Mouse (Mus musculus): ENCODE data around the gene Opa1.

Opa1 gene

DNA sequence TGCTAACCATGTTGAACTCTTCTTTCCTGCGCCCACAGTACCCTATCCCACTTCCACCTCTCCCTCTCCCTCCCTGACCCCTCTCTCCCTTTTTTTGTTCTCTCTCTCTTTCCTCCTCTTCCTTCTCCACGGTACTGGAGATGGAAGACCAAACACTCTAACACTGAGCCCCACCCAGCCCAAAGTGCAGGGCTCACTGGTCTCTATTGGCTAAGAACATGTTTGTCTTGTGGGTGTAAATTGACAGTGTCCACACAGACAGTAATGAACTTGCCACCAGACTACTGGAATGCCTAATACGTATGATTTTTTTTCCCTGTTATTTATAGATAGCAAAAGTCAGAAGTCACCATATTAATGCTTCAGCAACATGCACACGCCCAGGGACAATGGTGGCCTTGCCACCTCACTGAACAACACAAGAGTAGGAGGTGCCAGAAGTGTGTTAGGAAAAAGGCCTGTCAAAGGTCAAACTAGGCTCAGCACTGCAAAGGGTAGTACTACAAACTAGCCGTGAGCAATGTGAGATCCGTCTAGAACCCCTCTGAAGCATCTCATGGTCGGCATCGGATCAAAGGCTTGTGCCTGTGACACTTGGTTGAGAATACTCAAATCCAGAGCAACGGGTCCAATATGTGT, 77.2 kb downstream of the Opa1 start:
- DNase-seq (ENCODE audit: low spot score) = no peak

DNA sequence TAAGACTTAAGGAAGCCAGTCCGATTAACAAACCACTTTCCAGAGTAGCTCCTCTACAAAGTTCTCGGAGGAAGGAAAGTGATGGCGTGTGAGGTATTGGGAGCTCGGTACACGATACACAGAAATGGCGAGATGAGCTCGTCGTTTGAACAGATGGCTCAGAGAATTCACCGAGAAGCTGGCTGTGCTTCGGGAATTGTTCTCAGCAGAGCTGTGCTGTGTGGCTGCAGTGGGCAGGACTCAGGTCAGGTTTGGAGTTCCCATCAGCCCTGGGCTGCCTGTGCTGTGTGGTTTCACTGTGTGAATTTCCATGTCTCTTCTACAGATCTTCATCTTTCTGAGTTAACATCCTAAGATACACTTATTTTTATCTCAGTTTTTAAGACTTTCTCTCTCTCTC, 77.8 kb downstream of the Opa1 start:
- no peak for DNase-seq (ENCODE audit: low spot score)

DNA sequence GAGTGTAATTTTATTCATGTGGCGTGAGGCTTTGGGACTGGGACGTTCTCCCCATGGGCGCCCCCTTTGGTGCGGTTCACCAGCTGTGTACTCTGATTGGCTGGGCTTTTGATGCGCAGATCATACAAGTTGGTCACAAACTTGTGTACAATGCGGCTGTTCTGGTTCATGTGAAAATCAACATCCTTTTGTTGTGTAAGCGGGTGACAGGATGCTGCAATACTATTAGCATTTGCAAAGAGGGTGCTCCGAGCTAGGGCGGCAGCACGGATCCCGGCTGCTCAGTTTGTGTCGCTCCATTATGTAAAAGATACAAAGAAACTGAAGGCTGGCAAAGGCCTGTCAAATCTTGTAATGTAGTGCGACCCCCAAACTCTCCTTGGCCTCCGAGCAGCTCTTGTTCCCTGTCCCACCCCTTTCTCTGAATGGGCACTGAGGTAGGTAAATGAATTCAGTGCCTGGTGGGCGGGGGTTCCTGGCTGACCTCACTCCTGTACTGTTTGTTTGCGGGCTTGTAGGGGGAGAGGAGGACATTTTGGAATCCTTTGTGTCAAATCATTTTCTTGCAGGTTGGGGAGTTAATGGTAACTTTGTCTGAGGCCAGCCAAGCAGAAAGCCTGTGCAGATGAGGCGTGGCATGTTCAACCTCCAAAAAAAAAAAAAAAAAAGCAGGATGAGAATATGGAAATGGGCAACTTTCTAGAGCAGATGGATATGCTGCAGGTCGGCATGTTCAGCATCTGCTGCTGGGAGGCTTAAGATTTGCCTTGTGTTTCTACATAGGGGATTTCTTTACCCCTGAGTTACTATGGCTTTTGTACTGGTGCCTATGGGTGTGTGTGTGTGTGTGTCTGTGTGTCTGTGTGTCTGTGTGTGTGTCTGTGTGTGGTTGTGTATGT, 78.8 kb downstream of the Opa1 start:
- DNase-seq (ENCODE audit: low spot score) = peak; percentile 82

DNA sequence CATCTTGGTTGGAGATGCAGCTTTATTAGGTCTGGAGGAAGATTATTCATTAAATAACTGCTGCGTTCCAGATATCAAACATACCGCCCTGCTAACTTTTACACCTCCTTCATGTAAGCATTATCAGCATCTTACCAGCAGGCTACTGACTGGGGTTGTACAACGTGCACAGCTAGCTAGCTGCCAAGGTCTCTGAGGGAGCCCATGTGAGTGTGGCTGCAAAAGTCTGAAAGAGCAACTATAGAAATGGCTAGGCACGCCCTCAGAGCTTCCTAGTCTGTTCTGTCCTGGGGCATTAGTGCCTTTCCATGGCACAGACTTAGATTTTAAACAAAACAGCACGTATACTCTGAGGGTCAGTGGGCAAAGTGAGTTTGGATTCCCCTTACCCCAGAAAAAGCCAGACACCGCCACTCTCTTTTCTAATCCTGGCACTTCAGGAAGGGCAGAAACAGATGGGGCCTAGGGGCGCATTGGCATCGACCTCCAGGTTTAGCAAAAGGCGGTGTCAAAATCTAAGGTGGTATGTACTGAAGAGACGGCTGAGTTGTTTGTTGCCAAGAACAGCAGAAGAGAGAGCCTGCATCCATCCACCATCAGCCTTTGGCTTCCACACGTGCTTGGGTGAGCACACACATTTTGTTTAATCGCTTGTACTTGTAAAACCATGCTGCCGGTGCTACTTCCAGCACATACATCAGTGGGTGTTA, 80.1 kb downstream of the Opa1 start:
- DNase-seq (ENCODE audit: low spot score) = no peak

DNA sequence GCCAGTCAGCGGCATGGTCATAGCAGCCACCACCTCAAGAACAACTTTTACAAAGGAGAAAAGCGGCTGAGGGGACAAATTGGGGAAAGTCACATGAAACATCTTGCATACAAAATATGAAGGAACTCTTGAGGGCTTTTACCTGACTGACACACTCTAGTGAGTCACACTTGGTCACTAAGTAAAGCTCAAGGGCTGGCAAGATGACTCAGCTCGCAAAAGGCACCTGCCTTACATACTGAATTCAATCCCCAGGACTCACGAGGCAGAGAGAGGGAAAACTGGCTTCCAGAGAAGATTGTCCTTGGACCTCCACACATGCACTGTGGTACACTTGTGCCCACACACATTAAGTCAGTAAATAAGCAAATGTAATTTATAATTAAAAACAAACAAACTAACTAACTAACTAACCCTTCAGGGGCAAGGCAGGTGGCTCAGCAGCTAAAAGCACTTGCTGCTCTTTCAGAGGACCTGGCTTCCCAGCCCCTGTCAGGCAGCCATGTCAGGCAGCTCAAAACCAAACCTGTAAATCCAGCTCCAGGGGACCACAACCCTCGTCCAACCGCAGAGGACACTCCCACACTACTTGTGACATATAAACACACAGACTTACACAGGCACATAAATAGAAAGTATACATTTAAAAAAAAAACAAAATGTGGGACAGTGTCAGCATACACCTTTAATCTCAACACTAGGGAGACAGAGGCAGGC, 84.1 kb downstream of the Opa1 start:
- DNase-seq (ENCODE audit: low spot score) = no peak

DNA sequence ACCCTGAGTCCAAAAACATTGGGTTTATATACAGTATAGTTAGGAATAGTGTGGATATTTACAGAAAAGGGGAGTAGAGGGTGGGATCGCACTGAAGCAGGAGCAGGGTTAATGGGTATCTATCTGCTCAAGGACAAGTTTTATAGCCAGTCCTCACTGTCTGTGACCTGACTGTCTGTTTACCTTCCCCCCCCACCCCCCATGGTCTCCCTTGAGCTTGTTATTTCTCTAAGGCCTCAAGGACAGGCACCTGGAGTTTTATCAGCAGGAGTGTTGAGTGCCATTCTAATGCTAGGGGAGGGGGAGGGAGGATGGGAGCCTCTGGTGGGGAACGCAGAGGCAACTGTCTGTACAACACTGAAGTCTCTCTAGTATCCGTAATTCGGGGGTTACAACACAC, 85.3 kb downstream of the Opa1 start:
- no peak for DNase-seq (ENCODE audit: low spot score)

DNA sequence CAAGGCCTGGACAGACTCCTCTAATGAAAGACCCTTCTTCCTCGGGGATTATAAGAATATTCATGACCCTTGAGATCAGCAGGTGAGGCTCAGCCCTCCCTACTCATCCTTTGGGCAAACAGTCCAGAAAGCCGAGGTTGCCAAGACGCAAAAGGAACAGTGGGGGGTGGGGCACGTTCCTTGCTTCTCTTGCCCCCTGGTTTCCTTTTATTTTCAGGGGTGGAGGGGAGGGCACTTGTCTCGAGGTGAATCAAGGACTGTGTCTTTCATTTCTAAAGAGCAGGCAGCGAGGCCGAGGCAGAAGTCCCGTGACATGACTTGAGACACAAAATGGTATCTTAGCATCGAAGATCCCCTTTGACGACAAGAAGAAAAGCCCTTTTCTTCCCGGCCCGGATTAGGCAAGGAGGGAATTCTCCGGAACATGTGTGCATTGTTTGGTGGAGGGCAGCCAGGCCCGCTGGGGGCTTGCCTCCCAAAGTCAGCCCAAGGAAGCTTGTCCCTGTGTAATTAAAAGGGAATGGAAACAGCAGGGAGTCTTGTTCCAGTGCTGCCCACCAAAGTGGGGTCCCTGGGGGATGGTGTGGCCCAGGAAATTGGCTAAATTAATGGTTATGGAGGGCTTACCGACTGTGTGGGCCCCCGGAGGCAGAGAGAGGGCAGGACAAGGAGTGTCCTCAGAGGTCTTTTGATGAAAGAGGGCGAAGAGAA, 88.0 kb downstream of the Opa1 start:
- peak; percentile 73 for DNase-seq (ENCODE audit: low spot score)

DNA sequence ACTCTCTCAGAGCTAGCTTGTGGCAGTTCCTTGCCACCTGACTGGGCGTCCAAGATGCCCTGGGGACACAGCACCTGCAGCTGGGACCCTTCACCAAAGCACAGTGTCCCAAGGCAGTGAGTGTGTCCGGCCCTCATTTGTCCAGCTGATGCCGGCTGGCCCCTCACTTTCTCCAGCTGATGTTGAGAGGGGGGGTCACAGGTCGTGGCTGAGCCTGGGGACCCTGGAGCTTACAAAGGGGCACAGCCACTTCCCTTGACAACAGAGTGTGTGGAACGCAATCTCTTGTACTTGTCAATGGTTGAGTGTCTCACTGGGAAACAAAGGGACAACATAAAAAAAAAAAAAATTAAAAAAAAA, 88.5 kb downstream of the Opa1 start:
- DNase-seq (ENCODE audit: low spot score) = peak; percentile 67

DNA sequence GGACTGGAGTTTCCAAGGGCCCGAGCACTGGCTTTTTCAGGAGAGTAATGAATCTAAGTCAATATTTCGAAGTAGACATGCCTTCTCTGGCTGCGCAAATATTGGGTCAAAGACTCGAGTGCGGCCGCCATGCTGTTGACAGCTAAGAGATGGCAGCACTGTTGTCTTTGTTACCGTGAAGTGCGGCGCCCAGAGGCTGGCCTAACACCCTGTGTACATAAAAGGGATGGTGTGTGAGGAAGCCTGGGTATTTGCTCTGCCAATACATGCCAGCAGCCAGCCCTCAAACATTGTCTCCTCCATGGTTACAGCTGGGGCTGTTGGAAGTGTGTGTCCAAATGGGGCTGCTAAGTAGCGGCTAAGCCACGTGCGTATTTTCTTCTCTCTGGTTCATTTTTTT, 89.3 kb downstream of the Opa1 start:
- no peak for DNase-seq (ENCODE audit: low spot score)

DNA sequence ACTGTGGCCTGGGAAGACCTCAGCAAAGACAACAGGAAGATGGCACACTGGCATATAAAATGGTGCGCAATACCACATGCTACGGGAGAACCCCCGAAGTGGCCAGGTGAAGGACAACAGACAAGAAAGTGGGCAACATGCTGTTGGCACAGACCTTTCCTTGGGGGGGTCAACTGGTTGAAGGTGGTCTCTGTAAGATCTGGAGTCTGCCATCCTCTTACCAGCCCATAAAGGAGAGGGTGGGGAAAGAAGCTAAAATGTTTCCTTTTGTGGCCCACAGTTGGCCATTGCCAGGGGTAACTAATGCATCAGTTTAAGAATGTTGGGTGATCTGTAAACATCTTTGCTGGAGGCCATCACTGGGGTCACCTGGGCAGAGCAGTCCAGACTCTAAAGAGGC, 91.7 kb downstream of the Opa1 start:
- no peak for DNase-seq (ENCODE audit: low spot score)

DNA sequence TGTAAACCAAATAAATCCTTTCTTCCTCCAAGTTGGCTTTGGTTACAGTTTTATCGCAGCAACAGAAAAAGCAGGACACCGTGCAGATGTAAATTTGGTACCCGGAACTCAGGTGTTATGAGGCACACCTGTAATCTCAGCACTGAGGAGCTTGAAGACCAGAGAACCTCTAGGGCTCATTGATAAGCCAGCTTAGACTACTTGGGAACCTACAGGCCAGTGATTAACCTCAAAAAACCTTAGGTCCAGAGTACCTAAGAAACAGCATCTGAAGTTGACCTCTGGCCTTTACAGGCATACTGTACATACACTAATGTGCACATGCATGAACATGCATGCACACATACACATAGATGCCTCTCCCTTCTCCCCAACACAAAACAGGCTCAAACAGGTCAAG, 94.1 kb downstream of the Opa1 start:
- no peak for DNase-seq (ENCODE audit: low spot score)

DNA sequence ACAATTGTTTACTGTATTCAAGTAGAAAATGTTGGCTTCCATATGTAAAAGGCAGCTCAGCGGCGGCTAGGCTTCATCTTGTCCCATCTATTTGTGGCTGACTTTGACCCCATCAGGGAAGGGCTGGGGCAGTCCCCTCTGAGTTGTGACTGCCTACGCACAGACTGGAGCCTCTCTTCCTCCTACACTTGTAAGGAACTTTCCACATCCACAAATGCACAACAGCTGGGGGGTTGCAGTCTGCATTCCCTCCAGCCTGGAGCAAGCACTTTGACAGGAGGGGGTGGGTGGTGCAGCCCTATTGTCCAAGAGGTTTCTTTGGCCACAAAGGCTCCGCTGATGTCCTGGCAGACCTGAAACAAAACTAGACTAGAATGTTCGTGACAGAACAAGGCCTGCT, 100.5 kb downstream of the Opa1 start:
- DNase-seq (ENCODE audit: low spot score) = no peak

DNA sequence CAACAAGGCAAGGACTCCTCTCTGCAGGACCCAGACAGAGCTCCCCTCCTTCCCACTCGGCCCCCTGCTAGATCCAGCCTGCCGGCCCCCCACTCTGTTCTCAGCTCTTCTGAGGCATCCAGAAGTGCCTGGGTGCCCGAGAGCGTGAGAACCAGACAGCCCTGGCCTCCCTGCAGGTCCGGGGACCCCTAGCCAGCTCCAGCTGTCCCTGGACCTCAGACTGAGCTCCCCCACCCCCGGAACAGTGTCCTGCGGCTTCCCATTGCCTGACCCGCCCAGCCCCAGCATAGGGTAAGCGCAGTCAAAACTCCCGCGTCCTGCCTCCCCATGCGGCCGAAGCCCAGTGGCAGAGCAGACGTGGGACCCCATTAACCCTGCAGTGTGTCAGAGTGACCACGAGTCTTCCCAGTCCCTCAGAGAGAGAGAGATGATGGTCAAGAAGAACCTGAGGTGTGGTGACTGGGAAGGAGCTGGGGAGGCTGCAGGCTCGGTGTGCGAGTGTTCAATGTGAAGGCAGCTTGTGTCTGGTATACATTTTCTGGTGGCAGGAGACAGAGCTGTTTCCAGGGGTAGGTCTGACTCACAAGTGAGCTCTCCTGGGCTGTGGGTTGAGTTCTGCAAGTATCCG, 101.5 kb downstream of the Opa1 start:
- no peak for DNase-seq (ENCODE audit: low spot score)

DNA sequence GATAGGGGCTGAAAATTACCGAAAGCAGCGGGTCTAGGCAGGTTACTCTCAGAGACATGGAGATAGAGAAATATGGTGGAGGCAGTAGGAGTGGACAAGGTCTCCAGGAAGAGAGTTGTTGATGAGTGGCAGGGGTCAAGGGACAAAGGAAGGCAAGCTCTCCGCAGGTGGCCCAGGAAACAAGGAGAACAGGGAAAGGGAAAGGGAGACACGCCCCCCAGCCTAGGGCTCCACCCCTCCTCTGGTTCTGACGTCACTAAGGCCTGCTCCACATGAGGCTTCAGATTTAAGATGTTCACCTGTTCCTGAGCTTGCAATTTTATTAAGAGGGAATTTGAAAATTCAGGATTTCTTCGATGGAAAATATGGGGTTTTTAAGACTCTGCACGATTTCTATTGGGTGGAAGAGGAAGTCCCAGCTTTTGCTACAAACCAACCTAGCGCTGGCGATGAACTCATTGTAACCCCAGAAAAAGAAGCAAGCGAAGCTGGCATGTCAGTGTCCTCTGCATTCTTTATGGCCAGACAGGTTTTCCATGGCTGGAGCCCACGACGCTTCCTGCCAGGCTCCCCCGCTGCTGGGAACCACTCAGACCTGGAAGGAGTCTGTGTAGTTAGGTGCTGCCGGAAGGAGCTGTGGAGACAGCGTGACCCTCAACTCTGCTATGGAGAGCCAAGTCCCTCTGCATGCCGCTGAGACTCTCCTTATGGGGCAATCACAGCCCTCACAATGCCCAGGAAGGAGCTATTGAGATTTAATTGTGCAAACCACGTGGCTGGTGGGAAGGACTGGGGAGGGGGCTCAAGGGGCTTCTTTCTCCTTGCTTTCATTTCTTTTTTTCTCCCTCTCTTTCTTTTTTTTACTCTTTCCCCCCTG, 103.7 kb downstream of the Opa1 start:
- peak; percentile 80 for DNase-seq (ENCODE audit: low spot score)

DNA sequence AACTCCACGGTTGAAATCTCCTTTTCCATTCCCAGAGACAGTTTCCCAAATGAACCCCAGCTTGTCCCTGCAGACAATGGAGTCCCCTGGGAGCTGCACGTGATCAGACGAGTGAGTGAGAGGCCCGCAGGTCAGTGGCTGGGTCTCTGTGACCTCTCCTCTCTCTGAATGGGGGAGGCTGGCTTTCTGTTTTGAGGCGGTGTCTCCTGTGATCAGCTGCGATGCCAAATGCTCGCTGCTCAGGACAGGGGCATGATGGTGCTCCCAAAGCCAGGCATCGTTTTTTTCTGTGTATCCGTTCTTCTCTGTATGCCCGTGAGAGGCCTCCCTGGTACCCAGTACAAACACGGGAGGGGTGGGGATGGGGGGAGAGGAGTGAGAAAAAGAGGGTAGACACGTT, 104.4 kb downstream of the Opa1 start:
- DNase-seq (ENCODE audit: low spot score) = peak; percentile 91

DNA sequence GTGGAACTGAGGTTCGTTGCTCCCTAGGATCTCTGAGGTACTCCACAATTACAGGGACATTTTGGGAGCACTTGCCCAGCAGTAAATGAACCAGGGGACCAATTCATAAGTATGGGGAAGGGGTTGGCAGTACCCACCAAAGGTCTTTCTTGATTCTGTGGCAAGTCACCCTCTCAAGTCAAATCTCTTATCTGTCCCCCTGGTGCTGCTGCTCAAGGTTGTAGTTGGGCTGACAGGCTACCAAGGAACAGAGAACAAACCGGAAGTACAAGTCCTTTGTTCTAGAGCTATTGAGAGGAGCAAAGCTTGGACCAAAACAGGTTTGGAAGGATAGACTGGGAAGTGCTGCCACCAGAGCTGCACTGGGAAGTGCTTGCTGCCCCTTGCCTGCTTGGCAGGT, 105.0 kb downstream of the Opa1 start:
- no peak for DNase-seq (ENCODE audit: low spot score)

DNA sequence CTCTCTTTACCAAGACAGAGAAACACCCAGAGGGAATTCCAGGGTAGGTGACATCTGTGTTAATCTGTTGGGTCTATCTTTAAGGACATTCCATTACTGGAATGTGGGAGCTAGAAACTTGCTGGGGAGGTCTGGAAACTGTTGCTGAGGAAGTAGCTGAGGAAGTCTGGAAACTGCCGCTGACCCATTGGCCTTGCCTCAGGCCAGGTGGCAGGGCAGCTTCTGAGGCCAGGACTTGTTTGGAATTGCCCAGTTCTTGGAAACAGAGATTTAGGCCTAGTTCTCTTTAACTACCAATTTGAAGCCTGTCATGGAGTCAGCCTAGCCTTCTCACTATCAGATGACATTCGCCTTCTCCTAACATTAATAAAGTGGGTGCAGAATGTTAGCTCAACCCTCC, 105.5 kb downstream of the Opa1 start:
- DNase-seq (ENCODE audit: low spot score) = no peak

DNA sequence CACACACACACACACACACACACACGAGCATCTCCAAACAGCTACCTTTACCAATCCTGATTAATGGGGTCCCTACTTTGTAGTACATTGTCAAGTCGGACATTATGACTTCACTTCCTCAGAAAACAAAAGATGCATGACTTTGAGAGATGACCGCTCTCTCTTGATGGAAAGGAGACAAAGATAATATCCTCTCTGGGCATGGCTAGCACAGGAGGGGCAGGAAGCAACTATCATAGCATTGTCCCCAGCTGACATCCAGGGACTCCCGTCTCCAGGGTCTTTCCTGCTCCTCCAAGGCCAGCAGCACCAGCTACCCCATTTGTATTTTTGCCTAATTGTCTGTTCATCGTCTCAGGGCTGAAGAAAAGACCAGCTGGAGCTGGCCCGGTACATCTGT, 107.0 kb downstream of the Opa1 start:
- no peak for DNase-seq (ENCODE audit: low spot score)

DNA sequence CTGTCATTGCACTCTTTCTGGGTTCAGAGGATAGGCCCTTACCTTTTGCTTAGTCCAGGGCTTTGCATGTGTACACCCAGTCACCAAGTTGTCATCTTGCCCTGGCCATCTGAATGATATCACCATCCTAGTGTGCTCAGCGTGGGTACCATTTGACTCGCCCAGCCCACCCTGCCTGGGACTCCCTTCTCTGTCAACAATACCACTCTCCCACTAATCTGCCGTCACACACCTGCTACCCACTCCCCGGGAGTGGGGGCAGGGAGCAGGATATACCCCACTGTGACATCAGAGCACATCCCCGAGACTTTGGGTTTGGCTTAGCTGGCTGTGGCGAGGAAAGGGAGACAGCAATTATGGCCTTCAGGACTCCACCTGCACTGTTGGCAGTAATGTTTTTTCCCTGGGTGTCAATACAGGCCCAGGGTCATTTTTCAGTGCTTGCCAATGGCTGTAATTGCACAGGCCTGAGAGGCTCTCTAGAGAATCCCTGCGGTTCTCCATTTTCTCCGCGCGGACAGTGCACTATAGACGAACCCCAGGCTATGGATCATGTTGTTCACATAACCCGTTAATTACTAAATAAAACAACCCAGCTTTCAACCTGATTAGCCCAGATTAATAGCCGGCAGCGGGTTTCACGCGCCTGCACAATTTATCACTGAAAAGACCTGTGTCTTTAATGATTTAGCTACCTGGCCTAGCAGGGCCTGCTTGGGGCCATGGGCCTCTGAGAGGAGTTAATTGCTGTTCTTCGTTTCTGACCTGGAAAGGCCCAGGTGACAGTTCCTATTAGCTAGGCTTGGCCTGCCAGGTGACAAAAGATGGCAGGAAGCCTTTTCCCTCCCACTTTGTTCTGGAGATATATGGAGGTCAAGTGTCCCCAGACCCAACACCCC, 109.1 kb downstream of the Opa1 start:
- no peak for DNase-seq (ENCODE audit: low spot score)
